Mouse (Mus musculus): ENCODE results near the gene Aff1.

DNA sequence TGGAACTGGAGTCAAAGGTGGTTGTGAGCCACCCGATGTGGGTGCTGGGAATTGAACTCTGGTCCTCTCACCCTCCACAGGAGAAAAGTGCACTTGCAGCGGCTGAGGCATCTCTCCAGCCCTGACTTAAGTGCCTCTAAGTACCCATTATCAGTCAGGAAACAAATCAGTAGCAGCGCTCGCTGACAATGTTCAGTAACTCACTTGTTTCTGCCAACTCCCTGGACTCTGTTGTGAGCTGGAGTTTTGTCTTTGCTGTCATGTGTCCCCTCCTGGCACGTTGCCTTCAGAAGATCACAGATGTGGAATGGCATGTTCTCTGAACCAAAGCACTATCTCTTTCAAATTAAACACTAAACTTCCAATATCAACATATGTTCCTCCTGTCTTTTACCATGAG lies 2.5 kb upstream of the Aff1 start:
- no peak for TF ChIP-seq EP300 (IDR thresholded peaks at IDR 0.05; ENCODE audit: low read depth)
- no peak for TF ChIP-seq CTCF (IDR thresholded peaks at IDR 0.05; ENCODE audit: low read depth)
